Mouse (Mus musculus) lung, adult 2 months (tissue): ENCODE data around the gene Kif6.

Experiments
- CTCF ChIP-seq: fragments of 200-500 bp; IDR thresholded peaks from 2 replicates; pipeline ENCODE4 v1.5.1; 2011; ENCODE audit warnings: mild to moderate bottlenecking, low read length, control low read depth; ENCODE audit not compliant: insufficient read depth
- POLR2A ChIP-seq: fragments of 200-500 bp; IDR thresholded peaks from 2 replicates; pipeline ENCODE4 v1.6.1; 2011; ENCODE audit warnings: low read depth, mild to moderate bottlenecking, control low read depth, low read length, borderline replicate concordance; ENCODE audit errors: extremely low read depth

DNA sequence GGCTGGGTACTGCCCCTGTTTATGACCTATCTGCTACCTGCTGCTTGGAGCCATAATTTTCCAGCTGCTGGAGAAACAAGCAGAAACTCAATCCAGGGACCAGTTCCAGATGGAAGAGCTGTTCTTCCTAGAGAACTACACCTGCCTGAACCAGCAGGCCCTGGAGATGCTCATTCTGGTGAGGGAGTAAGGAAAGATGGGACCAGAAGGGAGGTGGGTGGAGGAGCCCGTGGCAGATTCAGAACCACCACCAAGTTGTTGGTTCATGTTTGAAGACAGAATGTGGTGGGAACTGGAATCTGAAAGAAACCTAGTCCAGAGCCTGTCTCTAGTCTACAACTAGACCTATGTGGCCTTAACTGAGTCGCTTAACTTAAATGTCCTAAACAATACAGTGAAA lies 312.7 kb downstream of the Kif6 start:
- TF ChIP-seq POLR2A (no peak), CTCF (no peak)
